Mouse (Mus musculus) heart, embryonic 14.5 days (tissue): ENCODE data around the gene Unc5cl. TPM values are rescaled to one million over a fixed set of nuclear protein-coding genes. Genes with fewer than 3 reads are reported as not detected.

Source experiments
- ATAC-seq: fragments of 200-750 bp; cut with Nextera tagmentation; 2 replicates; pipeline ENCODE4 v1.8.0; 2017; ENCODE audit warnings: low read depth, moderate TSS enrichment; ENCODE audit not compliant: insufficient number of reproducible peaks, insufficient read depth, low FRiP score
- H3K27ac ChIP-seq, 2 experiments: fragments of 200-500 bp in 1 of 2; fragments of 300-500 bp in 1 of 2; sonication (generic) in 1 of 2; replicated peaks in 1 of 2; 2 replicates each; pipeline ENCODE4 v1.5.1; 2012 to 2014; ENCODE audit warnings: low read depth in 2 of 2, low read length in 2 of 2, control low read depth in 1 of 2, mild to moderate bottlenecking in 1 of 2, mixed read lengths in 1 of 2; ENCODE audit not compliant: control insufficient read depth in 1 of 2, insufficient read depth in 1 of 2
- H3K27me3 ChIP-seq: fragments of 300-500 bp; sonication (generic); 2 replicates; pipeline ENCODE4 v1.6.1; 2014; ENCODE audit warnings: mild to moderate bottlenecking, low read length, control low read depth; ENCODE audit not compliant: control insufficient read depth, insufficient read depth
- H3K36me3 ChIP-seq: fragments of 300-500 bp; sonication (generic); 2 replicates; pipeline ENCODE4 v1.6.1; 2014; ENCODE audit warnings: mild to moderate bottlenecking, control low read depth, low read length, mixed read lengths; ENCODE audit not compliant: control insufficient read depth, insufficient read depth
- H3K4me1 ChIP-seq, 2 experiments: fragments of 200-500 bp in 1 of 2; fragments of 300-500 bp in 1 of 2; sonication (generic) in 1 of 2; 2 replicates each; pipeline ENCODE4 v1.6.1; 2012 to 2014; ENCODE audit warnings: low read length in 2 of 2, control low read depth in 1 of 2, mixed read lengths in 1 of 2; ENCODE audit not compliant: control insufficient read depth in 2 of 2, insufficient read depth in 2 of 2
- H3K4me2 ChIP-seq: fragments of 300-500 bp; sonication (generic); 2 replicates; pipeline ENCODE4 v1.6.1; 2014; ENCODE audit warnings: mild to moderate bottlenecking, low read length
- H3K4me3 ChIP-seq, 2 experiments: fragments of 200-500 bp in 1 of 2; fragments of 300-500 bp in 1 of 2; sonication (generic) in 1 of 2; 2 replicates each; pipeline ENCODE4 v1.5.1; 2012 to 2014; ENCODE audit warnings: low read length in 2 of 2, mild to moderate bottlenecking in 2 of 2, control low read depth in 1 of 2, low read depth in 1 of 2, moderate library complexity in 1 of 2; ENCODE audit not compliant: control insufficient read depth in 1 of 2, insufficient read depth in 1 of 2
- H3K9ac ChIP-seq: fragments of 300-500 bp; sonication (generic); 2 replicates; pipeline ENCODE4 v1.6.1; 2014; ENCODE audit warnings: mild to moderate bottlenecking, low read length
- H3K9me3 ChIP-seq: fragments of 300-500 bp; sonication (generic); 2 replicates; pipeline ENCODE4 v1.6.1; 2016; ENCODE audit warnings: low read length, control low read depth; ENCODE audit not compliant: control insufficient read depth
- WGBS: fragments of 180-500 bp; shearing (Covaris S2); extraction: QIAGEN DNeasy Blood & Tissue Kit; methylation state at CpG from one replicate; pipeline ENCODE4 v1.1.7; 2014; 5-methylcytosine and 5-hydroxymethylcytosine counted together
- polyA plus RNA-seq: library from polyadenylated mRNA; unstranded; fragments of >200 nt; fragmentation: Nextera tagmentation; extraction: Ambion mirVana; gene quantifications from 2 replicates; pipeline ENCODE4 v1.2.1, GENCODE M21; 2014

Unc5cl gene
- polyA plus RNA-seq, 1 experiment from 2014 or later = 0.43 TPM

GRCm38 (mm10) chr17:48514613-48515012 is 59.9 kb downstream of the Unc5cl start:
- no peaks in the 10 kb centered on the region; a peak in 1 of 4 replicates for H3K4me1 ChIP-seq
- no peak for ATAC-seq
- no peaks in the 10 kb centered on the region for H3K27me3 ChIP-seq
- WGBS = 58% methylated on average over 4 of the region's 4 CpGs
- H3K9ac ChIP-seq = no peak overlapping the region
- no peaks in the 10 kb centered on the region for H3K36me3 ChIP-seq
- no peak overlapping the region for H3K27ac ChIP-seq
- H3K4me2 ChIP-seq = no peak overlapping the region
- H3K9me3 ChIP-seq = no peaks in the 10 kb centered on the region
- H3K4me3 ChIP-seq = no peak overlapping the region

- Histone ChIP-seq H3K36me3 (no peaks in the 10 kb centered on the region), H3K4me3 (no peak overlapping the region), H3K9ac (no peak overlapping the region), H3K4me1 (no peaks in the 10 kb centered on the region), H3K27me3 (no peaks in the 10 kb centered on the region), H3K27ac (no peak overlapping the region), H3K9me3 (no peaks in the 10 kb centered on the region), H3K4me2 (no peak overlapping the region)
- ATAC-seq = no peak
- WGBS = 70% methylated on average over 7 of the region's 7 CpGs
Observed at GRCm38 (mm10) chr17:48519046-48519445, 64.3 kb downstream of the Unc5cl start.

- no peaks in the 10 kb centered on the region for H3K4me1 ChIP-seq
- H3K36me3 ChIP-seq = no peaks in the 10 kb centered on the region
- H3K9ac ChIP-seq = no peak overlapping the region
- H3K9me3 ChIP-seq = no peaks in the 10 kb centered on the region
- 97% methylated on average over 3 of the region's 3 CpGs for WGBS
- no peak overlapping the region for H3K4me2 ChIP-seq
- no peak overlapping the region for H3K4me3 ChIP-seq
- no peak for ATAC-seq
- no peaks in the 10 kb centered on the region for H3K27me3 ChIP-seq
- H3K27ac ChIP-seq = no peak overlapping the region
Observed at GRCm38 (mm10) chr17:48520352-48520751, 65.7 kb downstream of the Unc5cl start.

- Histone ChIP-seq H3K4me3 (no peak overlapping the region), H3K36me3 (no peaks in the 10 kb centered on the region), H3K4me2 (no peak overlapping the region), H3K9me3 (no peaks in the 10 kb centered on the region), H3K9ac (no peak overlapping the region), H3K4me1 (no peaks in the 10 kb centered on the region), H3K27me3 (no peaks in the 10 kb centered on the region), H3K27ac (no peak overlapping the region)
- WGBS = 78% methylated on average over 2 of the region's 2 CpGs
- no peak for ATAC-seq
Observed at GRCm38 (mm10) chr17:48523056-48523455, 68.4 kb downstream of the Unc5cl start.

GRCm38 (mm10) chr17:48533844-48534705 is 79.4 kb downstream of the Unc5cl start:
- Histone ChIP-seq H3K27ac (no peak overlapping the region), H3K4me3 (no peak overlapping the region), H3K9me3 (peaks cover 3% of the 10 kb centered on the region; the same call in 1 of the 2 replicates), H3K36me3 (no peaks in the 10 kb centered on the region), H3K9ac (no peak overlapping the region), H3K27me3 (no peaks in the 10 kb centered on the region), H3K4me2 (no peak overlapping the region), H3K4me1 (no peaks in the 10 kb centered on the region)
- 45% methylated on average over 11 of the region's 14 CpGs for whole genome bisulfite sequencing
- no peak for ATAC-seq

GRCm38 (mm10) chr17:48538328-48538727 is 83.6 kb downstream of the Unc5cl start:
- H3K9me3 ChIP-seq = peaks cover 3% of the 10 kb centered on the region; the same call in 1 of the 2 replicates
- H3K4me1 ChIP-seq = no peaks in the 10 kb centered on the region
- no peak overlapping the region for H3K4me3 ChIP-seq
- H3K9ac ChIP-seq = no peak overlapping the region
- H3K36me3 ChIP-seq = no peaks in the 10 kb centered on the region
- no peak for ATAC-seq
- H3K27me3 ChIP-seq = no peaks in the 10 kb centered on the region
- no peak overlapping the region for H3K4me2 ChIP-seq
- 68% methylated on average over 5 of the region's 5 CpGs for WGBS
- no peak overlapping the region for H3K27ac ChIP-seq

- Histone ChIP-seq H3K9ac (no peak overlapping the region), H3K4me1 (no peaks in the 10 kb centered on the region), H3K36me3 (no peaks in the 10 kb centered on the region), H3K27me3 (no peaks in the 10 kb centered on the region), H3K9me3 (peaks cover 3% of the 10 kb centered on the region; the same call in 1 of the 2 replicates), H3K4me2 (no peak overlapping the region), H3K27ac (no peak overlapping the region), H3K4me3 (no peak overlapping the region)
- no peak for ATAC-seq
- WGBS = 84% methylated on average over 17 of the region's 17 CpGs
Observed at GRCm38 (mm10) chr17:48539326-48539725, 84.6 kb downstream of the Unc5cl start.
